Mouse (Mus musculus) heart, adult 2 months (tissue): ENCODE data around the gene 3300002I08Rik. TPM values are rescaled to one million over a fixed set of nuclear protein-coding genes. Genes with fewer than 3 reads are reported as not detected.
"Not testable (repeated sequence)": the region's sequence is repeated elsewhere in the genome, so short reads cannot be mapped to it uniquely, and the experiment has no call there.

Source experiments
- DNase-seq, 2 experiments: peaks; one replicate each; pipeline ENCODE4 v3.0.0; 2021
- H3K27ac ChIP-seq: fragments of 200-600 bp; 2 replicates; pipeline ENCODE4 v1.8.1; 2022
- H3K27me3 ChIP-seq: fragments of 200-500 bp; 2 replicates; pipeline ENCODE4 v1.6.1; 2012; ENCODE audit warnings: mild to moderate bottlenecking, low read length, inconsistent platforms, mixed read lengths; ENCODE audit not compliant: control insufficient read depth, insufficient read depth
- H3K36me3 ChIP-seq: fragments of 200-500 bp; 2 replicates; pipeline ENCODE4 v1.6.1; 2012; ENCODE audit warnings: low read length, inconsistent platforms; ENCODE audit not compliant: control insufficient read depth, insufficient read depth
- H3K4me1 ChIP-seq: fragments of 200-500 bp; 2 replicates; pipeline ENCODE4 v1.6.1; 2011; ENCODE audit warnings: low read length; ENCODE audit not compliant: control insufficient read depth, insufficient read depth
- H3K4me3 ChIP-seq: fragments of 200-600 bp; 2 replicates; pipeline ENCODE4 v1.8.1; 2022
- H3K79me2 ChIP-seq: fragments of 200-500 bp; replicated peaks from 2 replicates; pipeline ENCODE4 v1.6.1; 2012; ENCODE audit warnings: mild to moderate bottlenecking, inconsistent platforms, low read length, moderate library complexity, mixed read lengths; ENCODE audit not compliant: control insufficient read depth, insufficient read depth
- H3K9ac ChIP-seq: fragments of 200-500 bp; 2 replicates; pipeline ENCODE4 v1.6.1; 2012; ENCODE audit warnings: low read depth, mild to moderate bottlenecking, control low read depth, inconsistent platforms, low read length, mixed read lengths
- CTCF ChIP-seq: fragments of 200-600 bp; IDR thresholded peaks from 2 replicates; pipeline ENCODE4 v1.8.1; 2022; ENCODE audit warnings: antibody characterized with exemption, mild to moderate bottlenecking, moderate library complexity
- EP300 ChIP-seq: fragments of 200-500 bp; IDR thresholded peaks from 2 replicates; pipeline ENCODE4 v1.6.1; 2011; ENCODE audit warnings: low read depth, low read length, control low read depth; ENCODE audit not compliant: insufficient read depth
- POLR2A ChIP-seq: fragments of 200-500 bp; IDR thresholded peaks from 2 replicates; pipeline ENCODE4 v1.6.1; 2011; ENCODE audit warnings: mild to moderate bottlenecking, low read depth, low read length, control low read depth; ENCODE audit not compliant: insufficient read depth
- WGBS: fragments of 180-500 bp; shearing (Covaris S2); methylation state at CpG from one replicate; pipeline ENCODE4 v1.1.7; 2018; 5-methylcytosine and 5-hydroxymethylcytosine counted together
- intact Hi-C: fragments of 180-260 bp; cut with DNase I; formaldehyde crosslinking; loops from one replicate; pipeline ENCODE4 v1.15.1; 2025
- polyA plus RNA-seq: library from polyadenylated mRNA; depleted of rRNA; stranded (reverse); fragments of >200 nt; gene quantifications from 2 replicates; pipeline ENCODE4 v1.2.3, GENCODE M21; 2012
- total RNA-seq, 2 experiments: library from RNA; stranded (reverse); gene quantifications; 2 replicates each; pipeline ENCODE4 v1.2.3; 2021

Gene 3300002I08Rik
- total and polyA plus RNA-seq, 3 experiments = 0.78 to 1.5 (median 1.4) TPM

DNA sequence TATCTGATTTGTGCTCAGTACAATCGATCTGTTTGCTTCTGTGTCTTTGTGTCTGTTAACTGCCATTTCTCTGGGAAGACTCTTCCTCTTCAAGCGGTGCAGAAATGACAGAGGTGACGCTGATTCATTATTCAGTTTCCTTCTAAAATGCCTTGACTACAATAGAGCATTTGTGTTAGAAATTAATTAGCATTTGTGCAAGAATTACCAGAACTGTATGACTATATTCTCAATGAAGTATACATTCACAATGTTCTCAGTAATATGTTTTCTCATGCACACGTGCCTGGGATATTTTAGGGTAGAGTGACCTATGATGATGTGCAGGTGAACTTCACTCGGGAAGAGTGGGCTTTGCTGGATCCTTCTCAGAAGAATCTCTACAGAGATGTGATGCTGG lies 39.2 kb downstream of the 3300002I08Rik start, which contains the start of gene Gm10130:
TSS of gene Gm10130 (plus strand) at position 301 of the 400 bp plus-strand sequence.
- Histone ChIP-seq H3K9ac (no peak within 1 kb of the TSS), H3K27ac (no peak within 1 kb of the TSS), H3K36me3 (no peaks in the 10 kb centered on the region), H3K79me2 (no peaks in the 10 kb centered on the region; the same call in 1 of the 2 replicates), H3K4me3 (no peak within 1 kb of the TSS), H3K27me3 (no peaks in the 10 kb centered on the region), H3K4me1 (no peaks in the 10 kb centered on the region)
- DNase-seq = no peak
- intact Hi-C loops = no loop called here
- TF ChIP-seq CTCF = no peak
- TF ChIP-seq POLR2A = no peak
- no peak for TF ChIP-seq EP300
- WGBS = 95% methylated on average over 5 of the region's 5 CpGs

DNA sequence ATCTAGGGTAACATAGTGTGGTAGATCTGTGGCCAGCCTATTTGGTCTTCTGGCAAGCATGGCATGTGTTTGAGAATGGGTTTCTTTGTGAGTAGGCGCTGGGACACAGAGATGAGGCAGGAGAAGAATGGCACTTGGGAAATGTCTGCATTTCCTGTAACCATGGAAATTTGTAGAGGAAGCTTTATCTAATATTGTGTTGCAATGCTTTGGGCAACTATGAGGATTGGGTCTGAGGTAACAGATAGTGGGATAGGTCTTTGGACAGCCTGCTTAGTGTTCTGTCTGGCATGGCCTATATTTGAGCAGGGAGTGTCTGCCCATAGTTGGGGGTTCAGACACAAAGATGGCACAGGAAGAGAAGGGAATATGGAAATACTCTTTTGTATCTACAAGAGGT lies 43.6 kb downstream of the 3300002I08Rik start:
- no peaks in the 10 kb centered on the region for H3K36me3 ChIP-seq
- no peak for TF ChIP-seq CTCF
- no peak for TF ChIP-seq EP300
- no peak for TF ChIP-seq POLR2A
- H3K4me3 ChIP-seq = no peak overlapping the region
- no peak overlapping the region for H3K27ac ChIP-seq
- intact Hi-C loops = loop anchor here (10.0 kb wide), 1 partner anchor 184 kb away; the partner anchor contains the start of gene Zfp120
- no peak overlapping the region for H3K9ac ChIP-seq
- no peaks in the 10 kb centered on the region; the same call in none of the 2 replicates for H3K79me2 ChIP-seq
- WGBS = 88% methylated on average over 1 of the region's 1 CpGs
- no peaks in the 10 kb centered on the region for H3K27me3 ChIP-seq
- no peak for DNase-seq
- H3K4me1 ChIP-seq = no peaks in the 10 kb centered on the region

DNA sequence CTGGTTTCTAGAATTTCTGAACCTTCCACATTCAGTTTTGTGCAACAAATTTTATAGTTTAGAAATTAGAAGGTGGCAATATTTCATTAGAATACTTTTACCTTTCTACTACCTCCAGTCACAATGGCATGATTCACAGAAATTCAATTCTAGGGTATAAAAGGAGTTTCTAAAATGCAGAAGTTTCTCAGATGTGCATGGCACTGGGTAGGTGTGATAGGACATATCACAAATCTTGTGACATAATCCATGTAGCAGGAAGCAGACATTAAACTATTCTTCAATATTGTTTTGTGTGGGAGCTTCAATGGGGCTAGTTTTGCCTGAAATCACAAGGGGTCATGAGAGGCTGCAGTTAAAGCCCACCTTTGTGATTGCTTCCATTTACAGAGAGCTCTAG lies 46.4 kb downstream of the 3300002I08Rik start:
- intact Hi-C loops = loop anchor here (10.0 kb wide), 1 partner anchor 181 kb away; the partner anchor contains the start of gene Zfp120
- H3K36me3 ChIP-seq = no peaks in the 10 kb centered on the region
- no peak overlapping the region for H3K27ac ChIP-seq
- no peak for TF ChIP-seq CTCF
- TF ChIP-seq POLR2A = no peak
- TF ChIP-seq EP300 = no peak
- H3K4me1 ChIP-seq = no peaks in the 10 kb centered on the region
- H3K9ac ChIP-seq = no peak overlapping the region
- no peak overlapping the region for H3K4me3 ChIP-seq
- H3K79me2 ChIP-seq = no peaks in the 10 kb centered on the region; the same call in none of the 2 replicates
- DNase-seq = no peak
- no peaks in the 10 kb centered on the region for H3K27me3 ChIP-seq

DNA sequence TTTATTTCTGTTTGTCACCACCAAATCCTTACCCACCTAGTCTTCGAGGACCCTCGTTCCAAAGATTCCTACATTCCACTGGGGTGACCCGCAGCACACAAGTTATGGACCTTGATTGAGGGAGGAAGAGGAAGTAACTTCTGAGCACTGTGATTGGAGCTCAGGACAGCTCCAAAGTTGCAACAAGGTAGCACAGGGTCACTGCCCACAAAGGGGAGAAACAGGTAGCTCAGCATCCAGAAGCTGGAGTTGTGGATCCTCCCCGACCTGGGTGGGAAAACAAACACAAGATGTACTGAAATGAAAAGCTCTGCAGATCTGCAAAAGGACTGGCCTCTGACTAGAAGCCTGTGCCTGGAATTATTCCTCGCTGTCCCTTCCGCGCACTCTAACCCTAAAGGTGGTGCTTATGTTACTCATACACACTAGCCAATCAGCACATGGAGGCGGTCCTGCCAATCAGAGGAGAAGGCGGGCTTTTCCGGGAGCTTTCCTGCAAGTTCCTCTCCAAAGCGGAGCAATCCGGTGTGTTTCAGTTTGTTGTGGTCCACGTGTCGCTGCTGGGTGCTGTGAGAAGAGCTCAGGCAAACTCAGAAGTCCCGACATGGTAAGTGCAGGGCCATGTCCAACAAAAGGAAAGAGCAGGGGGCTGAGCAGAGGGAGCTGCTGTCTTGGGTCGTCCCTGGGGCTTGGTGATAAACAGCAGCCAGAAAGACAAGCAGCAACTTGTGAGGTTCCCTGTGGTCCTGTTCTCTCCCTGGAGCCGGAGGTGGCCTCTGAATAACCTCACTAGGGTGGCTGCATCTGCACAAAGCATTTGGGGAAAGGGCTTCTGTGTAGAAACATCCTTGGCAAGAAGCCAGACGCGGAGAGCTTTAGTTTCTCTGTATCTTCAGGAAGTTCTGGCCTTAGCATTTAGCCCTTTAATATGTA lies 51.3 kb downstream of the 3300002I08Rik start:
- DNase-seq = peak; percentile 93
- intact Hi-C loops = loop anchor here (2.0 to 10.0 kb wide), 2 partner anchors 52 to 176 kb away; partner anchors contain the start of genes 3300002I08Rik and Zfp120
- H3K36me3 ChIP-seq, H3K4me1 ChIP-seq, H3K79me2 ChIP-seq, H3K27me3 ChIP-seq: not testable (repeated sequence)
- Histone ChIP-seq H3K4me3 (peak overlapping the region; percentile 55), H3K27ac (peak overlapping the region; percentile 53), H3K9ac (peak overlapping the region; percentile 67)
- TF ChIP-seq POLR2A = peak; percentile 54
- 6% methylated on average over 19 of the region's 19 CpGs for WGBS

DNA sequence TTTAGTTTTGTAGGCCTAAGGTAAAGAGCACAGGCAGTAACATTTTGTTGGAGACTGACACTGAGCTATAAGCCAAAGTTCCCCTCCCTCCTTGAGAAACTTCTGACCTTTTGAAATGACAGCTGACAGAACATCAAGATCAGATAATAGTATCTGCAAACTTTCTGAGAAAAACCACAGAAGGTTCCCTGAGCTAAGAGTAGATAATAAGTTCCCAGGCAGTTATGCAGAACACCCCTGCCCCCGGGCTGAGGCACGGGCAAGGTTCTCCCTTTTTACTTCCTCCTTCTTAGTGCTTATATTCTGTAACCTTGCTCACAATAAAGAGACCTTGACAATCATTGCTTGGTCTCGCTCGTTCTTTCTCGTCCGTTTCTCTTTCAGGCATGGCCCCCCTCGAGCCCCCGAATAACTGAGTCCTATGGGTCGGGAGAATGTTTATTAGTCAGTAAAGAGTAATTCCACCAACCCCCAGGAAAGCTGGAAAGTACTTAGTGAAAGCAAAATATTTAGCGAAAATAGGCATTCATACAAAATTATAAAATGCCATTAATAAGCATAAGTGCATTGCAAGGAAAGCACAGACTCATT lies 55.3 kb downstream of the 3300002I08Rik start:
- intact Hi-C loops = no loop called here
- Histone ChIP-seq H3K36me3 (no peaks in the 10 kb centered on the region), H3K27me3 (no peaks in the 10 kb centered on the region), H3K4me1 (no peaks in the 10 kb centered on the region; the same call in 1 of the 2 replicates), H3K4me3 (no peak overlapping the region), H3K27ac (no peak overlapping the region), H3K79me2 (no peaks in the 10 kb centered on the region), H3K9ac (no peak overlapping the region)
- WGBS = 81% methylated on average over 10 of the region's 10 CpGs
- peak in 1 of 2 experiments; percentile 6 for DNase-seq
- no peak for TF ChIP-seq POLR2A
- no peak for TF ChIP-seq EP300
- no peak for TF ChIP-seq CTCF
